8 mouse cellular contexts compared by ENCODE assay signal in genomic region chr19:6067011-6067723, GRCm38 (mm10). TPM values are rescaled to one million over a fixed set of nuclear protein-coding genes. Genes with fewer than 3 reads are reported as not detected.
A peak's percentile ranks its signal among the peaks of the same experiment; 100 is the strongest.
DNase-seq lines count a peak whose midpoint lies in the region; ATAC-seq and TF ChIP-seq lines count a peak whose summit lies in the region.

No protein-coding gene starts in this region.

- peaks cover 29% of the 10 kb centered on the region for H3K4me1 ChIP-seq in forebrain, embryonic 16.5 days (replicated peaks; ENCODE audit: control insufficient read depth, insufficient read depth, low read length)
- peaks cover 24% of the 10 kb centered on the region for H3K4me1 ChIP-seq in lung, embryonic 16.5 days (replicated peaks; ENCODE audit: control insufficient read depth, insufficient read depth, low read length)
- peaks cover 26% of the 10 kb centered on the region for H3K4me1 ChIP-seq in olfactory bulb, adult 2 months (ENCODE audit: control insufficient read depth, insufficient read depth, low read length)

- no peak for TF ChIP-seq POLR2A in olfactory bulb, adult 2 months (IDR thresholded peaks at IDR 0.05; ENCODE audit: insufficient read depth, low read depth, low read length)

- H3K4me2 ChIP-seq in forebrain, embryonic 16.5 days (ENCODE audit: low read length) = peak overlapping the region; percentile 99
- H3K4me2 ChIP-seq in lung, embryonic 16.5 days (ENCODE audit: low read depth, low read length) = peak overlapping the region; percentile 93

- ATAC-seq in forebrain, embryonic 16.5 days = peak; percentile 65
- ATAC-seq in hematopoietic stem cell, adult 5-6 weeks (replicated peaks in 1 of 2; ENCODE audit: insufficient read depth in 1 of 2, low FRiP score in 2 of 2, low TSS enrichment in 1 of 2, low read depth in 1 of 2, poor library complexity in 2 of 2, severe bottlenecking in 2 of 2) = peak; percentile 51 to 63
- peak; percentile 53 for ATAC-seq in lung, embryonic 16.5 days (ENCODE audit: low read depth)

- WGBS in forebrain, embryonic 16.5 days = under 1% methylated on average over 30 of the region's 30 CpGs
- WGBS in lung, embryonic 16.5 days = under 1% methylated on average over 30 of the region's 30 CpGs
- WGBS in olfactory bulb, adult 2 months = under 1% methylated on average over 30 of the region's 30 CpGs

- TF ChIP-seq CTCF in olfactory bulb, adult 2 months (IDR thresholded peaks at IDR 0.05; ENCODE audit: insufficient read depth, low read depth, low read length) = peak; percentile 88

- H3K27me3 ChIP-seq in forebrain, embryonic 16.5 days (replicated peaks; ENCODE audit: control insufficient read depth, insufficient read depth, low read length) = no peaks in the 10 kb centered on the region
- H3K27me3 ChIP-seq in lung, embryonic 16.5 days (ENCODE audit: control insufficient read depth, insufficient read depth, low read depth, low read length) = no peaks in the 10 kb centered on the region

- H3K27ac ChIP-seq in forebrain, embryonic 16.5 days (ENCODE audit: low read length) = peak overlapping the region; percentile 90
- H3K27ac ChIP-seq in lung, embryonic 16.5 days (ENCODE audit: low read length) = peak overlapping the region; percentile 41
- peak overlapping the region; percentile 67 for H3K27ac ChIP-seq in olfactory bulb, adult 2 months (ENCODE audit: insufficient read depth, low read depth, low read length)

- peak overlapping the region; percentile 84 for H3K9ac ChIP-seq in forebrain, embryonic 16.5 days (replicated peaks; ENCODE audit: low read depth, low read length)
- H3K9ac ChIP-seq in lung, embryonic 16.5 days (ENCODE audit: low read length) = peak overlapping the region; percentile 64

- H3K9me3 ChIP-seq in forebrain, embryonic 16.5 days (ENCODE audit: control insufficient read depth, low read length) = no peaks in the 10 kb centered on the region
- no peaks in the 10 kb centered on the region for H3K9me3 ChIP-seq in lung, embryonic 16.5 days (ENCODE audit: control insufficient read depth, low read length)

- peak overlapping the region; percentile 73 for H3K4me3 ChIP-seq in forebrain, embryonic 16.5 days (replicated peaks; ENCODE audit: low read length)
- peak overlapping the region; percentile 49 for H3K4me3 ChIP-seq in lung, embryonic 16.5 days (ENCODE audit: low read length)
- peak overlapping the region; percentile 59 for H3K4me3 ChIP-seq in olfactory bulb, adult 2 months (ENCODE audit: insufficient read depth, low read depth, low read length)

- peak; percentile 66 for DNase-seq in Muller cell, postnatal 12 days (ENCODE audit: inconsistent ontology term)
- peak; percentile 90 for DNase-seq in cerebellum, adult 11-12 months
- peak; percentile 85 for DNase-seq in layer of hippocampus, adult 9-11 months
- peak; percentile 76 to 89 for DNase-seq in thymus, postnatal 10 days (ENCODE audit: low spot score in 2 of 2)

- H3K36me3 ChIP-seq in forebrain, embryonic 16.5 days (ENCODE audit: control insufficient read depth, insufficient read depth) = peaks cover 12% of the 10 kb centered on the region
- peaks cover 15% of the 10 kb centered on the region for H3K36me3 ChIP-seq in lung, embryonic 16.5 days (ENCODE audit: control insufficient read depth, insufficient read depth, low read length)

RNA-seq across cellular contexts. Expression of gene Tm7sf2, which starts 1.0 kb away (rescaled TPM):
- polyA plus RNA-seq in forebrain, embryonic 16.5 days (2015; fragmentation: Nextera tagmentation; extraction: Ambion mirVana) = 34.0 and 41.3 TPM in 2 replicates
- 1.3 and 3.0 TPM in 2 replicates for total RNA-seq in hematopoietic stem cell, adult 5-6 weeks (2017)
- 12.1 and 19.6 TPM in 2 replicates for polyA plus RNA-seq in lung, embryonic 16.5 days (2015; fragmentation: Nextera tagmentation; extraction: Ambion mirVana)
- not detected in 2 replicates for polyA plus RNA-seq in olfactory bulb, adult 2 months (2012; ENCODE audit: insufficient read depth, insufficient read length, low replicate concordance, missing spikeins)

RNA-seq across cellular contexts. Expression of gene Znhit2, which starts 6.2 kb away (rescaled TPM):
- polyA plus RNA-seq in forebrain, embryonic 16.5 days (2015; fragmentation: Nextera tagmentation; extraction: Ambion mirVana) = 30.1 and 31.0 TPM in 2 replicates
- 8.3 and 11.5 TPM in 2 replicates for total RNA-seq in hematopoietic stem cell, adult 5-6 weeks (2017)
- polyA plus RNA-seq in lung, embryonic 16.5 days (2015; fragmentation: Nextera tagmentation; extraction: Ambion mirVana) = 26.2 and 28.6 TPM in 2 replicates
- polyA plus RNA-seq in olfactory bulb, adult 2 months (2012; ENCODE audit: insufficient read depth, insufficient read length, low replicate concordance, missing spikeins) = not detected in 2 replicates

RNA-seq across cellular contexts. Expression of gene Fau, which starts 9.5 kb away (rescaled TPM):
- 493 and 512 TPM in 2 replicates for polyA plus RNA-seq in forebrain, embryonic 16.5 days (2015; fragmentation: Nextera tagmentation; extraction: Ambion mirVana)
- total RNA-seq in hematopoietic stem cell, adult 5-6 weeks (2017) = 1,306 and 2,041 TPM in 2 replicates
- 757 and 774 TPM in 2 replicates for polyA plus RNA-seq in lung, embryonic 16.5 days (2015; fragmentation: Nextera tagmentation; extraction: Ambion mirVana)
- polyA plus RNA-seq in olfactory bulb, adult 2 months (2012; ENCODE audit: insufficient read depth, insufficient read length, low replicate concordance, missing spikeins) = 1,126 and 1,387 TPM in 2 replicates

RNA-seq across cellular contexts. Expression of gene Mrpl49, which starts 9.6 kb away (rescaled TPM):
- polyA plus RNA-seq in forebrain, embryonic 16.5 days (2015; fragmentation: Nextera tagmentation; extraction: Ambion mirVana) = 65.0 and 74.0 TPM in 2 replicates
- 37.0 and 38.9 TPM in 2 replicates for total RNA-seq in hematopoietic stem cell, adult 5-6 weeks (2017)
- 72.9 and 74.6 TPM in 2 replicates for polyA plus RNA-seq in lung, embryonic 16.5 days (2015; fragmentation: Nextera tagmentation; extraction: Ambion mirVana)
- not detected in 2 replicates for polyA plus RNA-seq in olfactory bulb, adult 2 months (2012; ENCODE audit: insufficient read depth, insufficient read length, low replicate concordance, missing spikeins)

RNA-seq across cellular contexts. Expression of gene Vps51, which starts 9.9 kb away (rescaled TPM):
- 85.9 and 88.5 TPM in 2 replicates for polyA plus RNA-seq in forebrain, embryonic 16.5 days (2015; fragmentation: Nextera tagmentation; extraction: Ambion mirVana)
- 46.8 and 52.8 TPM in 2 replicates for total RNA-seq in hematopoietic stem cell, adult 5-6 weeks (2017)
- polyA plus RNA-seq in lung, embryonic 16.5 days (2015; fragmentation: Nextera tagmentation; extraction: Ambion mirVana) = 67.4 and 77.5 TPM in 2 replicates
- not detected in 2 replicates for polyA plus RNA-seq in olfactory bulb, adult 2 months (2012; ENCODE audit: insufficient read depth, insufficient read length, low replicate concordance, missing spikeins)

Comparison
In these comparisons a context has a peak if more than half of its experiments do, and no peak if none do; other contexts are left out.
1. Peak in every context shown above with its lines: DNase-seq, ATAC-seq, H3K4me3 ChIP-seq and H3K27ac ChIP-seq.
2. RNA of gene Tm7sf2, which starts 1.0 kb away (polyA plus RNA-seq): 34.0 to 41.3 TPM in forebrain, embryonic 16.5 days and 12.1 to 19.6 TPM in lung, embryonic 16.5 days; not detected in olfactory bulb, adult 2 months; every median in the first group is over 10 times any median in the second.
3. RNA of gene Znhit2, which starts 6.2 kb away (polyA plus RNA-seq): 30.1 to 31.0 TPM in forebrain, embryonic 16.5 days and 26.2 to 28.6 TPM in lung, embryonic 16.5 days; not detected in olfactory bulb, adult 2 months; every median in the first group is over 10 times any median in the second.